Mouse (Mus musculus) liver, embryonic 12.5 days (tissue): ENCODE data around the gene Sco1. TPM values are rescaled to one million over a fixed set of nuclear protein-coding genes. Genes with fewer than 3 reads are reported as not detected.
A peak's percentile ranks its signal among the peaks of the same experiment; 100 is the strongest.
"Not testable (repeated sequence)": the region's sequence is repeated elsewhere in the genome, so short reads cannot be mapped to it uniquely, and the experiment has no call there.

ENCODE experiments used
- ATAC-seq: fragments of 200-750 bp; cut with Nextera tagmentation; 2 replicates; pipeline ENCODE4 v1.8.0; 2017; ENCODE audit warnings: moderate number of reproducible peaks, mild to moderate bottlenecking, moderate library complexity
- H3K27ac ChIP-seq: fragments of 300-500 bp; sonication (generic); 2 replicates; pipeline ENCODE4 v1.5.1; 2016; ENCODE audit warnings: mild to moderate bottlenecking
- H3K27me3 ChIP-seq: fragments of 300-500 bp; sonication (generic); replicated peaks from 2 replicates; pipeline ENCODE4 v1.6.1; 2016; ENCODE audit warnings: mild to moderate bottlenecking, moderate library complexity
- H3K36me3 ChIP-seq: fragments of 300-500 bp; sonication (generic); 2 replicates; pipeline ENCODE4 v1.6.1; 2016; ENCODE audit warnings: mild to moderate bottlenecking, moderate library complexity
- H3K4me1 ChIP-seq: fragments of 300-500 bp; sonication (generic); 2 replicates; pipeline ENCODE4 v1.6.1; 2016
- H3K4me2 ChIP-seq: fragments of 300-500 bp; sonication (generic); 2 replicates; pipeline ENCODE4 v1.6.1; 2016; ENCODE audit warnings: mild to moderate bottlenecking, moderate library complexity
- H3K4me3 ChIP-seq: fragments of 300-500 bp; sonication (generic); 2 replicates; pipeline ENCODE4 v1.5.1; 2016; ENCODE audit warnings: mild to moderate bottlenecking, moderate library complexity
- H3K9ac ChIP-seq: fragments of 300-500 bp; sonication (generic); 2 replicates; pipeline ENCODE4 v1.6.1; 2016; ENCODE audit warnings: mild to moderate bottlenecking, moderate library complexity
- H3K9me3 ChIP-seq: fragments of 300-500 bp; sonication (generic); replicated peaks from 2 replicates; pipeline ENCODE4 v1.6.1; 2016; ENCODE audit warnings: mild to moderate bottlenecking, moderate library complexity
- WGBS: fragments of 180-500 bp; shearing (Covaris S2); methylation state at CpG from one replicate; pipeline ENCODE4 v1.1.7; 2016; ENCODE audit not compliant: insufficient replicate concordance; 5-methylcytosine and 5-hydroxymethylcytosine counted together
- polyA plus RNA-seq: library from polyadenylated mRNA; unstranded; fragments of >200 nt; fragmentation: Nextera tagmentation; extraction: Ambion mirVana; gene quantifications from 2 replicates; pipeline ENCODE4 v1.2.1, GENCODE M21; 2016

Gene Sco1
- polyA plus RNA-seq, result 12.8 and 13.4 TPM in 2 replicates

DNA sequence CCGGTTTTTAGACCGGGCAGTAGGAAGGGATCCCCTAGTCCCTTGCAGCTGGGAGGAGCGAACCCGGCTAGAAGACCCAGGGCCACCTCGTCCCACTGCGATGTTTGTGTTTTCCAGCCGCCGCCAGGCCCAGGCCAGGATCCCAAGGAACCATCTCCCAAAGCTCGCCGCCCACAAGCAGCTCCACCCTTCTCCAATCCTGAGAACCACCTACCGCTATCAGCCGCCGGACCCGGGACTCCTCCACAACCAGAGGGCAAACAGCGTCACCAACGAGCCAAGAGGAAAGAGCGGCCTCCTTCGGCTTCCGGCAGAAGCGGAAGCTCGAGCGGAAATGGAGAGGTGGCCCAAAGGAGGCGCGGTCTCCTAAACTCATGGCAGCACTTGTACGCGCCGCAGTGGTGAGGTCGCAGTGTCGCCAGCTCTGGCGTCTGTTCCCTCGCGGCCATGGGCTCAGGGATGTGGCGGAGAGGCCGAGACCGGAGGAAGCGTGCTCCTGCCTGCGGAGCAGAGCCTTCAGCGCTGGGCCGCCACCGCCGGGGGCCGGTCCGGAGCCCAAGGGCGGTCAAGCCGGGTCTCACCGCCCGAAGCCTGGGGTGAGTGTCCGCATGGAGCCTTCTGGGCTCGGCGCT, at the start of gene Sco1, which contains the start of gene Adprm:
Gene Sco1, plus strand, starts transcription at position 350 of the 632 bp plus-strand sequence.
Gene Adprm, minus strand, starts transcription at position 274 of the 632 bp plus-strand sequence.
- WGBS, result under 1% methylated on average over 50 of the region's 50 CpGs
- H3K9ac ChIP-seq, result peak within 1 kb of the TSS; percentile 86

DNA sequence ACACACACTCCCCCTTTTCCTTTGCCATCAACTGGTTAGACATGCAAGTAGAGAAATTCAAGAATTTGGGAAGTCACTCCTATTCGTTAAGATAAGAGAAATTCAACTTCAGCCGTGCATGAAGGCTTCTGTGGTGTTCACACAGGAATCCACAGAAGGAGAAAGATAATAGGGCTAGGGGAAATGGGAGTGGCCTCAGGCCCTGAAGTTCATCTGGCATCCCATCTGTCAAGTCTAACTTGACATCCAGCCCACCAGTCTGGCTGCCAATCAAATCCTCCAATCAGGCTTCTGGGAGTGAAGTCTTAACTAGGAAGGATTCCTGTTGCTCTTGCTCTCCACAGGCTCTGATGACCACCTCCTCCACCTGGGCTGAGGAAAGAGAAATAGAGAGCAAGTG, 49.6 kb upstream of the Sco1 start:
- Histone ChIP-seq H3K27ac (no peak overlapping the region), H3K9ac (no peak overlapping the region)
- WGBS, result 5% methylated on average over 2 of the region's 2 CpGs

More for the DNA sequence above, at the start of gene Sco1, which contains the start of gene Adprm:
- peaks cover 21% of the 10 kb centered on the region for H3K4me1 ChIP-seq
- H3K4me3 ChIP-seq, result peak within 1 kb of the TSS; percentile 92
- H3K36me3 ChIP-seq, result peaks cover 41% of the 10 kb centered on the region
- no peaks in the 10 kb centered on the region for H3K27me3 ChIP-seq
- ATAC-seq, result peak; percentile 95
- H3K9me3 ChIP-seq, result no peaks in the 10 kb centered on the region
- peak within 1 kb of the TSS; percentile 85 for H3K4me2 ChIP-seq
- H3K27ac ChIP-seq, result peak within 1 kb of the TSS; percentile 81

DNA sequence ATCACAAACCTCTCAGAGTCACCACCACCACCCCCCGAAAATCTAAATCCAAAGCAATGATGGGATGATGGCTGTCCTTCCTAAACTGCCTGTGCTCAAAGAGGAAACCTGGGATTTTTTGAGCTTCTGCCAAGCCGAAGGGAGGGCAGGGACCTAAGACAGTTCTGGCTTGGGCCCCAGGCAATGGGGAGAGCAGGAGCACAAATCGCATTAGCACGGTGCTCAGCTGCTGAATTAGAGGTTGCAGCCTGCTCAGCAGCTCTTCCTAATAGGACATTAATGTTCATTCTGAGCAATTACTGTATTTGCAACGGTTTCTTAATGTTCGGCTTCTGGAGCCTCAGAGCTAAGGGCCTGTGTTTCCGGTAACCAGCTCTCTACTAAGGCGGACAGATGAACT, 44.5 kb upstream of the Sco1 start:
- Histone ChIP-seq H3K9me3 (no peaks in the 10 kb centered on the region), H3K4me1 (no peaks in the 10 kb centered on the region), H3K27ac (no peak overlapping the region), H3K36me3 (no peaks in the 10 kb centered on the region), H3K4me3 (no peak overlapping the region), H3K27me3 (0 out of 2 replicates have a peak, but pooled peaks cover 7% of the 10 kb centered on the region), H3K4me2 (no peak overlapping the region), H3K9ac (no peak overlapping the region)
- 76% methylated on average over 8 of the region's 8 CpGs for WGBS
- no peak for ATAC-seq

More for the DNA sequence above, 49.6 kb upstream of the Sco1 start:
- H3K9me3 ChIP-seq, result no peaks in the 10 kb centered on the region
- no peak for ATAC-seq
- H3K4me1 ChIP-seq, result no peaks in the 10 kb centered on the region
- no peak overlapping the region for H3K4me2 ChIP-seq
- no peak overlapping the region for H3K4me3 ChIP-seq
- no peaks in the 10 kb centered on the region; the same call in 1 of the 2 replicates for H3K27me3 ChIP-seq
- H3K36me3 ChIP-seq, result no peaks in the 10 kb centered on the region

DNA sequence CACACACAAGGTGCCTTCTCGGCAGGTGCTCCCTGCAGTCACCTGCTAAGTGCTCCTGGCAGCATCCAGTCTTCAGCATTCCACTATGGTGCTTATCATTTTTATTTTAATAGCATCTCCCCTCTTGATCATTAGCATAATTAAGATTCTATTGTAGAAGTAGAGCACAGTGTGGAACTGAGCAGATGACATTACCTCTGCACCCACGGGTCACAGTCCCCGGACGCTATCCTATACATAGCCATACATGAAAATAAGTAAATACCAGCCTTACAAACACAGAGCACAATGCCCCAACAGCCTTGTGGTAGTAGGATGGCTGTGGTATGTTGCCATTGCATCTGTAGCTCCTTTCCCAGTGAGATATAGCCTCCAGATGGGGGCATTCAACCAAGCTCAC, 43.9 kb upstream of the Sco1 start:
- ATAC-seq, result no peak
- no peaks in the 10 kb centered on the region for H3K9me3 ChIP-seq
- no peak overlapping the region for H3K4me3 ChIP-seq
- H3K4me1 ChIP-seq, result no peaks in the 10 kb centered on the region
- H3K36me3 ChIP-seq, result no peaks in the 10 kb centered on the region
- H3K27ac ChIP-seq, result no peak overlapping the region
- 0 out of 2 replicates have a peak, but pooled peaks cover 7% of the 10 kb centered on the region for H3K27me3 ChIP-seq
- no peak overlapping the region for H3K9ac ChIP-seq
- 70% methylated on average over 4 of the region's 4 CpGs for WGBS
- H3K4me2 ChIP-seq, result no peak overlapping the region

DNA sequence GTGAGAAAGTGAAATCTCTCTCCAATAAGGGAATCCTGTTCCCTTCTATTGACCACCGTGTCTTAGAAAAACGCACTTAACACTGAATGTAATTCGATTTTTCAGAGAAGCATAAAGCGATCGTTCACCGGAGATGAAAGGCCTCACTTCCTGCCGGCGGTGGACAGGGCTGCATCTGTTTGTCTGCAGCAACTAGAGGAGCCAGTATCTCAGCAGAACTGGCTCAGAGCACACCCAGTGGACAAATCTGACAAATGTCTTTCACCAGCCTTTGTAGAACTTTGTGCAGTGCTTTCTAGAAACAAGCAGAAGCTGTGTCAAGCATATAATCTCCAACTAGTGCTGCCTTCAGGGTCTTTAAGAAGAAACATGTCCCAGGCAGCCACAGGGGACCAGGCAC, 42.0 kb upstream of the Sco1 start:
- WGBS, result 8% methylated on average over 8 of the region's 8 CpGs
- ATAC-seq, result no peak
- H3K4me2 ChIP-seq, result no peak overlapping the region

DNA sequence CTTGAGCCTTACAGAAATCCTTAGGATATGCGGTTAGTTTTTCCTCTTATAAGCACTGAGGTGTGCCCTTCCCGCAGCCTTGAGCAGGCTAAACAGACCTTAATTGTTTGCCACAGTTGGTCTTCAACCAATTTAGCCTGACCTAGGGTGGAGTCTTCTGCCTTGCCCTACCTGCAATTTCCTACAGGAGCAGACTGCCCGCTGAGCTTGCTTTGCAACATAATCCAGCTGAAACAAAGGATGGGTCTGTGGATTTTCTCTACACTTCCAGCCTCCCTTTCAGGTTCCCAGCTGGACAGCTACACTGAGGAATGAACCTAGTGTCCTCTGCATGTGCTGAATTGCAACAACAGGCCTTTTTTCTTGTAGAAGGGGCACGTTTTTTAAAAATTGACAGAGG, 40.8 kb upstream of the Sco1 start:
- no peak overlapping the region for H3K4me3 ChIP-seq
- H3K27ac ChIP-seq, result no peak overlapping the region
- no peak overlapping the region for H3K4me2 ChIP-seq
- no peak for ATAC-seq
- H3K4me1 ChIP-seq, result no peaks in the 10 kb centered on the region
- no peaks in the 10 kb centered on the region for H3K36me3 ChIP-seq
- peaks cover 14% of the 10 kb centered on the region; the same call in 1 of the 2 replicates for H3K27me3 ChIP-seq
- H3K9ac ChIP-seq, result no peak overlapping the region
- H3K9me3 ChIP-seq, result no peaks in the 10 kb centered on the region
- WGBS, result 47% methylated on average over 4 of the region's 4 CpGs

More for the DNA sequence above, 42.0 kb upstream of the Sco1 start:
- no peaks in the 10 kb centered on the region for H3K4me1 ChIP-seq
- H3K4me3 ChIP-seq, result no peak overlapping the region
- no peaks in the 10 kb centered on the region for H3K36me3 ChIP-seq
- no peaks in the 10 kb centered on the region for H3K9me3 ChIP-seq
- no peak overlapping the region for H3K9ac ChIP-seq
- 0 out of 2 replicates have a peak, but pooled peaks cover 9% of the 10 kb centered on the region for H3K27me3 ChIP-seq
- no peak overlapping the region for H3K27ac ChIP-seq

DNA sequence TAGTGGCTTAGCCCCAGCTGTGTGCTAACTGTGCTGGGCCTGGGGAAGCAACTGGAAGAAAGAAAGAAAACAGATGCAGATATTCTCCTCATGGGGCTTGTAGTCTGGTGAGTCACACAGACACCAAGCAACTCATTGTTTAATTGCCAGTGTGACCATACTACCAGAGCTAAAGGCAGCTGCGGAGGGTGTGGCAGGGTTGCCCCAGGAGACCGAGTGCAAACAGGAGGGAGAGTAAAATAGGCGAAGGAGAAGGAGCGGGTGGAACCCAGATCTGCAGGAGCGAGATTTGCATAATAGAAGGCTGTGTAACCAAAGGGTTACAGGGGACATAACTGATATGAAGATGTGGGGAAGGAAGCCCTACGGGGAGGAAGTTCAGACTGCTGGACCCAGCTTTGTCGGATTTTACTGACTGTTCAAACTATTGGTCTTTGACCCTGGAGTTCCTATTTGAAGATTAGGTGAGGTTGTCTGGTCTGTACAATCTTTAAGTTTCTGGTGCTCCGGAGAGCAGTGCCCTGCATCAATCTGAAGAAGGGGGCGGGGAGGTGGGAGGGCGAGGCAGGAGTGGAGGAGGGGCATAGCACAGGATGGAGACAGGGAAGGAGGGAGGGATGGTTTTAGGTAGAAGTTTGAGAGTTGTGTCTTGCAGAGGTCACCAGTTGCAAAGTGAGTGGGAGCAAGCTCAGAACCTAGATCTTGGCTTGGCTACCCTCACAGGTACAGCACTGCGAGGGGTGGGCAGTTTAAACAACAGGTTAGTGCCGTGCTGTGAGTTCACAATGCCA, 34.5 kb upstream of the Sco1 start:
- Histone ChIP-seq H3K4me2 (no peak overlapping the region), H3K36me3 (no peaks in the 10 kb centered on the region), H3K9me3 (no peaks in the 10 kb centered on the region), H3K27me3 (peaks cover 43% of the 10 kb centered on the region), H3K4me3 (no peak overlapping the region), H3K4me1 (peaks cover 4% of the 10 kb centered on the region; the same call in 1 of the 2 replicates), H3K9ac (no peak overlapping the region), H3K27ac (no peak overlapping the region)
- WGBS, result 11% methylated on average over 12 of the region's 12 CpGs
- ATAC-seq, result no peak

DNA sequence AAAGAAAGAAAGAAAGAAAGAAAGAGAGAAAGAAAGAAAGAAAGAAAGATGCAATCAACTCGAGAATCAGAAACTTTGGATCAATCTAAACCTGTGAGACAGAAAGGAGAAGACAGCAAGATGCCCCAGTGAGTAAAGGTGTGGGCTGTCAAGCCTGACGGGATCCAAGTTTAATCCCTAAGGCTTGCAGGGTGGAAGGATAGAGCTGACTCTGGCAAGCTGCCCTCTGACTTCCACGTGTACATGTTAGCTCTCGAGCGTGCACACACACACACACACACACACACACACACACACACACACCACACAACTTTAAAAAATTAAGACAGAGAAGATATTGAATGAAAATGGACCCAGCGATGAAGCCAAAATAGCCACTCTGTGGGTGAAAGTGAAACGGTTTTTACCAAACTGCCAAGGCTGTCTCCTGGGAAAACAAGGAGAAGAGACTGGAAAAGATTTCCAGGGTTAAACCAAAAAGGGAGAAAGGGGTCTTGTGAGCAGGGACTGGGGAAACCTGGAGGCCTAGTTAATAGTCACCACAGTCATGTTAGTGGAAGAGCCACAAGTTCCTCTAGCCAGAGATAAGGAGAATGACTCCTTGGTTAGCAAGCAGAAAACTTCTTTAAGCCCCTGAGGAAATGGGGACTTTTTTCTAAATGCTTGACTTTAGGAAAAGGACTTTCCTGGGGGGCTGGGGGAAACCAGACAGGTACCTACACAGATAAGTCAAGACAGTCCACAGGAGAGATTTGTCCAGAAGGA, 32.6 kb upstream of the Sco1 start:
- Histone ChIP-seq H3K27ac (no peak overlapping the region), H3K9ac (no peak overlapping the region), H3K9me3 (no peaks in the 10 kb centered on the region), H3K4me2 (no peak overlapping the region), H3K36me3 (no peaks in the 10 kb centered on the region), H3K4me3 (no peak overlapping the region), H3K4me1 (peaks cover 11% of the 10 kb centered on the region; the same call in 1 of the 2 replicates), H3K27me3 (peaks cover 43% of the 10 kb centered on the region)
- no peak for ATAC-seq
- WGBS, result 38% methylated on average over 7 of the region's 7 CpGs

DNA sequence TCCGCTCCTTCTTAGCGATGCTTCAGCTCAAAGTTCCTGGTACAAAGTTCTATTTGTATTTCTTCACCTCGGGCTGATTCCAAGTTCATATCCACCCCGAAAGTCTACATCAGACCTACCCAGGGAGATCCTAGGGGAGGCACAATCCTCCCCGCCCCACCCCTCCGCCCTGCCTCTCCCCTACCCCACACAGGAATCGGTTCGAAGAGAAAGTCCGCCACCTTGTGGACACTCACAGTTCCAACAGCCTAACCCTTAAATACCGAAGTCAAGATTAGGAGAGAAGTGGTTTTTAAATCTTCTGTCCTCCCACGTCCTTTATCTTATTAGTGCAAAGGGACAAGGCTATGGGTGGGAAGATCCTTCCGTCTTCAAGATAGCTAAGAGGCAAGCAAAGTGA, 31.5 kb upstream of the Sco1 start:
- H3K4me3 ChIP-seq, result no peak overlapping the region
- 3% methylated on average over 12 of the region's 12 CpGs for WGBS
- peaks cover 39% of the 10 kb centered on the region for H3K27me3 ChIP-seq
- no peak overlapping the region for H3K27ac ChIP-seq
- ATAC-seq, result no peak
- H3K4me2 ChIP-seq, result peak overlapping the region; percentile 17
- no peak overlapping the region for H3K9ac ChIP-seq
- H3K36me3 ChIP-seq, result no peaks in the 10 kb centered on the region
- peaks cover 19% of the 10 kb centered on the region for H3K4me1 ChIP-seq
- H3K9me3 ChIP-seq, result no peaks in the 10 kb centered on the region

DNA sequence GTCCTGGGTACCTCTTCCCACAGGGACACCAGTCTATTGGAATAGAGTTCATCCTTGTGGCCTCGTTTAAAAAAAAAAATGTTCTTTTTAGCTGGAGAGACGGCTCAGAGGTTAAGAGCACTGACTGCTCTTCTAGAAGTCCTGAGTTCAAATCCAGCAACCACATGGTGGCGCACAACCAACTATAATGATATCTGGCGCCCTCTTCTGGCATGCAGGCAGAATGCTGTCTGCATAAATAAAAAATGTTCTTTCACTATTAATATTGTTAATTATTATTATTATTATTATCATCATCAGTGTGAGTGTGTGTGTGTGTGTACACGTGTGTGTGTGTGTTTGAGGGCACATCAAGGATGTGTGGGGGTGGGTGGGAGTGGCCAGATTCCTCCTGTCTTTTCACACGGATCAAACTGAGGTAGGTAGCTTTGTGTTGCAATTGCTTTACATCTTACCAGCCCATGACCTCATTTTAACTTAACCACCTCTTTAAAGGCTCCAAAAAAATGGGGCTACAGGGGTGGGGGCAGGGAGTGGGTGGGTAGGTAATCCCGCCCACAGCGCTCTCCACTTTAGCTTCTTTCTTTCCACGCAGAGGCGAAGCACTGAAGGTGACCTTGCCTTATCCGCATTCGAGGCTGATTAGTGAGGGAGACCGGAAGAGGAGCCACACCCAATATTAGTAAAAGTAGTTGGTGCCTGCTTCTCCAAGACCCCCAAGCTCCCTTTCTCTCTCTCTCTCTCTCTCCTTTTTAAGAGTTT, 29.9 kb upstream of the Sco1 start:
- Histone ChIP-seq H3K27me3 (peaks cover 28% of the 10 kb centered on the region), H3K9ac (no peak overlapping the region), H3K4me2 (no peak overlapping the region), H3K4me1 (peaks cover 19% of the 10 kb centered on the region), H3K36me3 (no peaks in the 10 kb centered on the region), H3K27ac (no peak overlapping the region), H3K9me3 (no peaks in the 10 kb centered on the region), H3K4me3 (no peak overlapping the region)
- ATAC-seq, result no peak
- WGBS, result 72% methylated on average over 13 of the region's 13 CpGs

DNA sequence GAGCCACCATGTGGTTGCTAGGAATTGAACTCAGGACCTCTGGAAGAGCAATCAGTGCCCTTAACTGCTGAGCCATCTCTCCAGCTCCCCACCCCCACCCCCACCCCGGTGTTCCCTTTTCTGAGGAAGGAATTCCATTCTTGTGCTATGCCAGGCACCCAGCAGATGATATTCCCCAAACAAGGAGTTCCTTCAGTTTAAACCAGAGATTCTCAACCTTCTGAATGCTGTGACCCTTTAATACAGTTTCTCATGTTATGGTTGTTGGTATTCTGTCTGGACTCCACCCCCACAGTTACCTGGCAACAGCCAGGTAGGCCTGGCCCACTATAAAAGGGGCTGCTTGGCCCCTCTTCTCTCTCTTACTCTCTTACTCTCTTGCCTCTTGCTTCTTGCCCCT, 29.3 kb upstream of the Sco1 start:
- H3K9me3 ChIP-seq, H3K4me2 ChIP-seq, H3K4me3 ChIP-seq, H3K27ac ChIP-seq, ATAC-seq, H3K9ac ChIP-seq, H3K36me3 ChIP-seq: not testable (repeated sequence)
- 45% methylated on average over 1 of the region's 1 CpGs for WGBS
- peaks cover 23% of the 10 kb centered on the region for H3K27me3 ChIP-seq
- H3K4me1 ChIP-seq, result peaks cover 19% of the 10 kb centered on the region
